Mouse (Mus musculus): ENCODE data around the gene Traf3ip1. TPM values are rescaled to one million over a fixed set of nuclear protein-coding genes. Genes with fewer than 3 reads are reported as not detected.

Traf3ip1 gene
- polyA plus RNA-seq, 1 experiment from 2014 or later = 11.8 TPM

- H3K9me3 ChIP-seq = no peaks in the 10 kb centered on the region
- H3K4me1 ChIP-seq (replicated peaks) = peaks cover 36% of the 10 kb centered on the region
- H3K9ac ChIP-seq (replicated peaks) = no peak overlapping the region; the same call in 1 of the 2 replicates
- peak overlapping the region; percentile 62 for H3K27ac ChIP-seq
- peak overlapping the region; percentile 2; the same call in 1 of the 2 replicates for H3K4me2 ChIP-seq
- WGBS = 30% methylated on average over 7 of the region's 7 CpGs
- H3K27me3 ChIP-seq = peaks cover 15% of the 10 kb centered on the region
- H3K4me3 ChIP-seq (replicated peaks) = no peak overlapping the region
- no peaks in the 10 kb centered on the region for H3K36me3 ChIP-seq
- no peak for ATAC-seq (ENCODE audit: insufficient number of reproducible peaks, insufficient read depth, low FRiP score, low TSS enrichment, low read depth)
These were observed 38.7 kb upstream of the Traf3ip1 start for GRCm38 (mm10) chr1:91455661-91456161.

GRCm38 (mm10) chr1:91456301-91456801 is 38.1 kb upstream of the Traf3ip1 start:
- no peaks in the 10 kb centered on the region for H3K9me3 ChIP-seq
- peaks cover 36% of the 10 kb centered on the region for H3K4me1 ChIP-seq (replicated peaks)
- H3K4me3 ChIP-seq (replicated peaks) = no peak overlapping the region
- H3K36me3 ChIP-seq = no peaks in the 10 kb centered on the region
- ATAC-seq (ENCODE audit: insufficient number of reproducible peaks, insufficient read depth, low FRiP score, low TSS enrichment, low read depth) = no peak
- H3K9ac ChIP-seq (replicated peaks) = no peak overlapping the region
- H3K27ac ChIP-seq = peak overlapping the region; percentile 62
- H3K27me3 ChIP-seq = peaks cover 15% of the 10 kb centered on the region
- WGBS = 35% methylated on average over 11 of the region's 11 CpGs
- 0 out of 2 replicates have a peak overlapping the region, but pooled peaks have one; percentile 2 for H3K4me2 ChIP-seq

- H3K36me3 ChIP-seq = no peaks in the 10 kb centered on the region
- H3K9ac ChIP-seq (replicated peaks) = no peak overlapping the region
- 97% methylated on average over 4 of the region's 4 CpGs for WGBS
- no peak overlapping the region for H3K27ac ChIP-seq
- no peak for ATAC-seq (ENCODE audit: insufficient number of reproducible peaks, insufficient read depth, low FRiP score, low TSS enrichment, low read depth)
- H3K4me1 ChIP-seq (replicated peaks) = peaks cover 36% of the 10 kb centered on the region
- peaks cover 15% of the 10 kb centered on the region for H3K27me3 ChIP-seq
- H3K4me2 ChIP-seq = no peak overlapping the region
- H3K4me3 ChIP-seq (replicated peaks) = no peak overlapping the region
- H3K9me3 ChIP-seq = no peaks in the 10 kb centered on the region
These were observed 37.3 kb upstream of the Traf3ip1 start for GRCm38 (mm10) chr1:91457116-91457515.

- Histone ChIP-seq H3K4me2 (peak overlapping the region; percentile 82; the same call in 1 of the 2 replicates), H3K27me3 (peaks cover 15% of the 10 kb centered on the region), H3K4me3 (replicated peaks) (no peak overlapping the region), H3K27ac (no peak overlapping the region), H3K36me3 (no peaks in the 10 kb centered on the region), H3K9me3 (no peaks in the 10 kb centered on the region), H3K4me1 (replicated peaks) (peaks cover 36% of the 10 kb centered on the region), H3K9ac (replicated peaks) (no peak overlapping the region)
- ATAC-seq (ENCODE audit: insufficient number of reproducible peaks, insufficient read depth, low FRiP score, low TSS enrichment, low read depth) = no peak
- WGBS = 59% methylated on average over 5 of the region's 5 CpGs
These were observed 36.7 kb upstream of the Traf3ip1 start for GRCm38 (mm10) chr1:91457698-91458097.

- ATAC-seq (ENCODE audit: insufficient number of reproducible peaks, insufficient read depth, low FRiP score, low TSS enrichment, low read depth) = peak; percentile 18; the same call in 1 of the 2 replicates
- Histone ChIP-seq H3K4me1 (replicated peaks) (peaks cover 36% of the 10 kb centered on the region), H3K27ac (no peak overlapping the region), H3K4me2 (peak overlapping the region; percentile 82), H3K36me3 (no peaks in the 10 kb centered on the region), H3K4me3 (replicated peaks) (peak overlapping the region; percentile 71), H3K9me3 (no peaks in the 10 kb centered on the region), H3K9ac (replicated peaks) (peak overlapping the region; percentile 65), H3K27me3 (peaks cover 15% of the 10 kb centered on the region)
- 27% methylated on average over 8 of the region's 8 CpGs for WGBS
These were observed 36.1 kb upstream of the Traf3ip1 start for GRCm38 (mm10) chr1:91458223-91458861.

- H3K9me3 ChIP-seq = no peaks in the 10 kb centered on the region
- peak within 1 kb of the TSS; percentile 82 for H3K4me2 ChIP-seq
- H3K9ac ChIP-seq (replicated peaks) = peak within 1 kb of the TSS; percentile 65
- no peak within 1 kb of the TSS for H3K27ac ChIP-seq
- peak within 1 kb of the TSS; percentile 71 for H3K4me3 ChIP-seq (replicated peaks)
- peaks cover 36% of the 10 kb centered on the region for H3K4me1 ChIP-seq (replicated peaks)
- ATAC-seq (ENCODE audit: insufficient number of reproducible peaks, insufficient read depth, low FRiP score, low TSS enrichment, low read depth) = peak; percentile 95
- H3K36me3 ChIP-seq = no peaks in the 10 kb centered on the region
- peaks cover 15% of the 10 kb centered on the region for H3K27me3 ChIP-seq
- WGBS = under 1% methylated on average over 91 of the region's 91 CpGs
These were observed 35.2 kb upstream of the Traf3ip1 start, which contains the start of gene Per2 for GRCm38 (mm10) chr1:91459059-91459809. Gene Per2, minus strand, starts transcription at chr1:91459324.

- Histone ChIP-seq H3K4me2 (peak overlapping the region; percentile 82), H3K36me3 (no peaks in the 10 kb centered on the region), H3K9ac (replicated peaks) (0 out of 2 replicates have a peak overlapping the region, but pooled peaks have one; percentile 48), H3K9me3 (no peaks in the 10 kb centered on the region), H3K4me1 (replicated peaks) (peaks cover 40% of the 10 kb centered on the region), H3K27ac (no peak overlapping the region), H3K4me3 (replicated peaks) (peak overlapping the region; percentile 71; the same call in 1 of the 2 replicates), H3K27me3 (peaks cover 15% of the 10 kb centered on the region)
- no peak for ATAC-seq (ENCODE audit: insufficient number of reproducible peaks, insufficient read depth, low FRiP score, low TSS enrichment, low read depth)
- 37% methylated on average over 7 of the region's 7 CpGs for WGBS
These were observed 34.4 kb upstream of the Traf3ip1 start for GRCm38 (mm10) chr1:91460069-91460468.

- H3K4me1 ChIP-seq (replicated peaks) = peaks cover 39% of the 10 kb centered on the region
- ATAC-seq (ENCODE audit: insufficient number of reproducible peaks, insufficient read depth, low FRiP score, low TSS enrichment, low read depth) = no peak
- WGBS = 51% methylated on average over 4 of the region's 4 CpGs
- H3K9me3 ChIP-seq = no peaks in the 10 kb centered on the region
- no peak overlapping the region for H3K9ac ChIP-seq (replicated peaks)
- no peak overlapping the region for H3K4me3 ChIP-seq (replicated peaks)
- no peak overlapping the region for H3K27ac ChIP-seq
- no peak overlapping the region for H3K4me2 ChIP-seq
- no peaks in the 10 kb centered on the region for H3K36me3 ChIP-seq
- H3K27me3 ChIP-seq = peaks cover 15% of the 10 kb centered on the region
These were observed 33.9 kb upstream of the Traf3ip1 start for GRCm38 (mm10) chr1:91460564-91460963.

GRCm38 (mm10) chr1:91463336-91463995 is 31.0 kb upstream of the Traf3ip1 start:
- H3K27me3 ChIP-seq = peaks cover 5% of the 10 kb centered on the region; the same call in 1 of the 2 replicates
- no peak overlapping the region for H3K27ac ChIP-seq
- H3K4me2 ChIP-seq = no peak overlapping the region
- no peaks in the 10 kb centered on the region for H3K9me3 ChIP-seq
- no peaks in the 10 kb centered on the region for H3K36me3 ChIP-seq
- H3K4me1 ChIP-seq (replicated peaks) = peaks cover 19% of the 10 kb centered on the region
- H3K9ac ChIP-seq (replicated peaks) = no peak overlapping the region
- ATAC-seq (ENCODE audit: insufficient number of reproducible peaks, insufficient read depth, low FRiP score, low TSS enrichment, low read depth) = no peak
- no peak overlapping the region for H3K4me3 ChIP-seq (replicated peaks)
- WGBS = 87% methylated on average over 13 of the region's 13 CpGs

GRCm38 (mm10) chr1:91464436-91464835 is 30.0 kb upstream of the Traf3ip1 start:
- H3K9me3 ChIP-seq = no peaks in the 10 kb centered on the region
- H3K27ac ChIP-seq = no peak overlapping the region
- no peak for ATAC-seq (ENCODE audit: insufficient number of reproducible peaks, insufficient read depth, low FRiP score, low TSS enrichment, low read depth)
- no peak overlapping the region for H3K4me3 ChIP-seq (replicated peaks)
- no peaks in the 10 kb centered on the region for H3K27me3 ChIP-seq
- no peaks in the 10 kb centered on the region for H3K36me3 ChIP-seq
- no peak overlapping the region for H3K4me2 ChIP-seq
- H3K9ac ChIP-seq (replicated peaks) = no peak overlapping the region
- peaks cover 16% of the 10 kb centered on the region for H3K4me1 ChIP-seq (replicated peaks)
- 52% methylated on average over 5 of the region's 5 CpGs for WGBS

GRCm38 (mm10) chr1:91465244-91465643 is 29.2 kb upstream of the Traf3ip1 start:
- Histone ChIP-seq H3K36me3 (no peaks in the 10 kb centered on the region), H3K4me3 (replicated peaks) (no peak overlapping the region), H3K9ac (replicated peaks) (no peak overlapping the region), H3K4me1 (replicated peaks) (peaks cover 12% of the 10 kb centered on the region), H3K4me2 (no peak overlapping the region), H3K9me3 (no peaks in the 10 kb centered on the region), H3K27ac (no peak overlapping the region), H3K27me3 (no peaks in the 10 kb centered on the region)
- 3% methylated on average over 1 of the region's 1 CpGs for WGBS
- ATAC-seq (ENCODE audit: insufficient number of reproducible peaks, insufficient read depth, low FRiP score, low TSS enrichment, low read depth) = no peak
